Mouse (Mus musculus) thymus, adult 2 months (tissue): ENCODE measurements around the gene B3gat3.

Source experiments
- CTCF ChIP-seq: fragments of 200-500 bp; IDR thresholded peaks from 2 replicates; pipeline ENCODE4 v1.5.1; 2012; ENCODE audit warnings: mild to moderate bottlenecking, control low read depth, low read length, moderate library complexity, borderline replicate concordance; ENCODE audit not compliant: control insufficient read depth, poor library complexity, insufficient read depth; ENCODE audit errors: extremely low read depth
- POLR2A ChIP-seq: fragments of 200-500 bp; IDR thresholded peaks from 2 replicates; pipeline ENCODE4 v1.6.1; 2012; ENCODE audit warnings: mild to moderate bottlenecking, low read length, control low read depth, moderate library complexity; ENCODE audit not compliant: control insufficient read depth, poor library complexity, insufficient read depth; ENCODE audit errors: extremely low read depth

DNA sequence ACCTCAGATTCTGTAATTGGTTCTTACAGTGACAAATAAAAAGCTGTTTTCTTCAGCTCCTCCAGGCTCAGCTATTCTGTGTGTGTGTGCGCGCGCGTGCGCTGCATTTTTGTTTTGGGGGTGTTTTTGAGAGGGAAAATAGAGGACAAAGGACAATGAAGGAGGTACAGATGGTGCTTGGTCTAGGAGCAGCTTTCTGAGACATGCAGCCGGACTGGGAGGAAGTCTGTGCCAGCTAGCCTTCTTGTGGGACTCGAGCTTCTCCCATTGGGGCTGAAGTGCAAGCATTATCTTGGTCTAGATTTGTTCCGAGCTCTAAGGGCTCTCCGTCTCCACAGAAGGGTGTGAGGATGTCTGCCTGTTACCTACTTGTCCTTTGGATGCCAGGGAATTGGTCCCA, 32.1 kb downstream of the B3gat3 start:
- TF ChIP-seq CTCF: no peak
- no peak for TF ChIP-seq POLR2A
